Mouse (Mus musculus): ENCODE data around the gene Btnl6. TPM values are rescaled to one million over a fixed set of nuclear protein-coding genes. Genes with fewer than 3 reads are reported as not detected.
"Not testable (repeated sequence)": the region's sequence is repeated elsewhere in the genome, so short reads cannot be mapped to it uniquely, and the experiment has no call there.

The Btnl6 gene
- total RNA-seq (2021) = not detected

DNA sequence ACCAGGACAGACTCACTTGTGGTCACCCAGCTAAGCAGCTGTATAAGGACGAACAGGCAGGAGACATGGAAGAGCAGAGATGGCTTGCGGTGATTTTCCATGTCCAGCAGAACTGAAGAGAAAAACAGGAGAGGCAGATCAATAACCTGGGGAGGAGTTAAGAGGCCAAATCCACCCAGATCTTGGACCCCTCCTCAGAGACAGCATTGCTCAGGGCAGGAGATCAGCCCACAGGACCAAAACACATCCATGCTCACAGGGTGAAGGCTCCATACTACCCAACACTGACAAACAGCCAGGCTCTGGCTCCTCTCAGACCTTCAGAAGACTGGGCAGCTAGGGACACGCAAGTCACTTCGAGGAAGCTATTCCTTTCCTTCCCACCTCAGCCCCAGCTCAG, at the start of gene Btnl6:
TSS of gene Btnl6 (minus strand) at position 101 of the 400 bp plus-strand sequence.
- DNase-seq (ENCODE audit: extremely low spot score in 1 of 2, low spot score in 1 of 2) = no peak

GRCm38 (mm10) chr17:34564796-34565195, 47.6 kb upstream of the Btnl6 start:
- no peak for DNase-seq (ENCODE audit: extremely low spot score in 1 of 2, low spot score in 1 of 2)

DNA sequence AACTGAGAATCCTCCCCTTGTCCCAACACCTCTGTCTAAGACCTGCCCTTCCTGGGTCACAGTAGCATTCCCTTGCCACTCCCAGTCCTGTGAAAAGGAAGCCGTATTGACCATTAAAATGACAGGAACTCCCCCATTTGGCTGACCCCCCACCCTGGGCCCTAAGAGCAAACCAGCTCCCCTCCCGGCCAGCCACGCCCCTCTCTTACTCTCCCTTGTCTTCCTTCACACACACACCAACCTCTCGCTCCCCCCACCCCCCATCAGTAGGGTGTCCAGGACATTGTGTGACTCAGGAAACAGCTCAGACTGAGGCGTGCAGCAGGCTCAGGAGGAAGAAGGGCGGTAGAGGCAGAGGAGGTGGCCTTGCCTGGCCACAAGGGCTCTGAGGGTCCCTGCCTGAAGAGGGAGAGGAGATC, 46.9 kb upstream of the Btnl6 start, which contains the start of gene Notch4:
TSS of gene Notch4 (plus strand) at position 266 of the 419 bp plus-strand sequence.
- no peak for DNase-seq (ENCODE audit: extremely low spot score in 1 of 2, low spot score in 1 of 2)

- no peak for DNase-seq (ENCODE audit: extremely low spot score in 1 of 2, low spot score in 1 of 2)
These were observed 46.2 kb upstream of the Btnl6 start for GRCm38 (mm10) chr17:34563354-34563753.

GRCm38 (mm10) chr17:34562595-34562994, 45.4 kb upstream of the Btnl6 start:
- no peak for DNase-seq (ENCODE audit: extremely low spot score in 1 of 2, low spot score in 1 of 2)

DNA sequence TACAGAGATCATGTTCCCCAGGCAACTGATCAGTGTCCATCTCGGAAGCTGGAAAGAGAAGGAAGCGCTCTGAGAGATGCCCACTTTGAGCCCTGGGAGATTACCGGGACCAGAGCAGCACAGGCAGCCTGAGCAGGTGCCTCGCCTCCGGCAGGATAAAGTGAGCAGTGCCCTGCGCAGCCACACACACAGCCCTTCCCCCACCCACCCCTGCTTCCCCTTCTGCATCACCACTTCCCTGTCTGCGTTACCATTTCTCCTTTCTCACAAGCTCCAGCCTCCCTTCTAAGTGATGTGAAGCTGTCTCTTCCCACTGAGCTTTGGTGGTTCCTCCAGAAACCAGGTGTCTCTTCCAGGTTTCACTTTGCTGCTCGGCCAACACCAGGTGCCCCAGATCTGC, 44.0 kb upstream of the Btnl6 start:
- no peak for DNase-seq (ENCODE audit: extremely low spot score in 1 of 2, low spot score in 1 of 2)

DNA sequence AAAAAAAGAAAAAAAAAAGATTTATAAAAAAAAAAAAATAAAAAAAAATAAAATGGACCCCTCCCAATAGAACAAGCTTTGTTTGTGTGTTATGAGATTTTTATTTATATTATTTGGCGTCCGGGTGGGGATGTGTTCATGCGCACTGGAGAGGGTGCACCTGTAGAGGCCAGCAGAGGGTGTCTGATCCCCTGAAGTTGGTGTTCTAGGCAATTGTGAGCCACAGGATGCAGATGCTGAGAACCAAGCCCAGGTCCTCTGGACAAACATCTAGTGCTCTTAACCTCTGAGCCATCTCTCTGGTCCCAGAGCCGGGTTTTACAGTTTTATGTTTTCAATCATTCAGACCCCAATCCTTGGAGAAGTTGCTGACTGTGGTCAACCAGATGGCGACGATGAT, 43.3 kb upstream of the Btnl6 start:
- no peak for DNase-seq (ENCODE audit: extremely low spot score in 1 of 2, low spot score in 1 of 2)

DNA sequence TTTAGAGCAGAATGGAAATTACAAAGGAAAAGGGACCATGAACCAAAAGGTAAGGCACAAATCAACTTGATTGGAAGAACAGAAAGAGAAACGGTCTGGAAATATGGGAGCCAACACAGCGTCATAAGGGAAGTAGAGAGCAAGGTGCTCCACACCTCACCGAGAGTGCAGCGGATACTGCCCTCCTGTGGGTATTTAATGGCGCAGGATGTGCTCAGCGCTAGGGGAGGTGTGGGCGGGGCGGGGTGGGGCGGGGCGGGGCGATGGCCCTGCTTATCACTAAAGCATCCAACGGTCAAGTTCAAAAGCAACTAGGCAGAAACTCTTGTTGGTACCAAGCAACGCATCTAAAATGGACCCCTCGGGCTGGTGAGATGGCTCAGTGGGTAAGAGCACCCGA, 42.7 kb upstream of the Btnl6 start:
- DNase-seq (ENCODE audit: extremely low spot score in 1 of 2, low spot score in 1 of 2) = no peak

DNA sequence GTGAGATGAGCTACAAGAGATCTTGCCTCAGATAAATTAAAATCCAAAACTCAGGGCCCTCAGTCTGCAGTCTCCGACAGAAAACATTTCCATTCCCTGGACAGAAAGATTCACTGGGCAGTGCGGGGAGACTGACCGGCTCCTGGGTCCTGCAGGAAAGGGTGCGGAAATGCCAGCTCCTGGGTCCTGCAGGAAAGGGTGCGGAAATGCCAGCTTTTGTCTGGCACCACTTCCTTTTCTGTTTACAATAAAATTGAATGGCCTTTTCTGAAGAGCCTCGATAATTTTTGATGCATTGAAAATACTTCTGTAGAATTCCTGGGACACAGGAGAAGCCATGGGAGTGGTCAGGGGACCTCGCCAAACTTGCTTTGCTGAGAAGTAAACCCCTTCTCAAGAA, 42.0 kb upstream of the Btnl6 start:
- DNase-seq (ENCODE audit: extremely low spot score in 1 of 2, low spot score in 1 of 2) = no peak

DNA sequence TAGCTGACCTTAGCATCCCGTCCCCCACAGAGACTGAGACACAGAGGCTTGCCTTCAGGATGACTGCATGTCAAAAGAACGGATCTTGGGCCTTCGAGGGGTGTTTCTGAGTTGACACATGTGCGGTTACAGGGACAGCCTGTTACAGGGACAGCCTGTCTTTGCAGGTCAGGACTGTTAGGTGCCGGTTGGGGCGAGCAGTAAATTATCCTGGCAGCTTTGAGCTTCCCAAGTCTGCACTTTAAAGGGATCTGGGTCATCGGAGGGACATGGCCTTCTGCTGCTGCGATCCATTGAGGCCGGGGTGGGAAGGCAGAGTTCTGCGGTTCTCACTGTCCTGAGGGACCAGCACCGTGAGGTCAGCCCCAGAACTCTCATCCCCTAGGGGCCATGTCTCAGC, 40.3 kb upstream of the Btnl6 start:
- no peak for DNase-seq (ENCODE audit: extremely low spot score in 1 of 2, low spot score in 1 of 2)

DNA sequence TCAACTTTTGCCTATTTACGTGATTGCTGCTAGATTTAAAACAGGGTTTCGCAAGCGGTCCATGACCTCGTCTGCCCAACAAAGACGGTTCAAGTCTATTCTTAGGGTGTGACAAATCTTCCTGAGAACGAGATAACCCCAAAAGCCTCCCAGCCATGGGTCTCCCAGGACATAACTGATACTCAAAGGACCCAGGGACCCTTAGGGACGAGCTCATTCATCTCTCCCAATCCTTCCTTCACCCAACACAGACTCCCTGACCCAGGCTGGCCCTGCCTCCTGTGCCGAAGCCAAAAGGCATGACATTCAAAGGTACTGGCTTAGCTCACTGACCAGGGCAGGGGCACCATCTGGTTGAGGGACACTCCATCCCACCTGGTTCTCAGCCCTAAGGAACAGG, 39.3 kb upstream of the Btnl6 start:
- DNase-seq (ENCODE audit: extremely low spot score in 1 of 2, low spot score in 1 of 2) = no peak

GRCm38 (mm10) chr17:34555483-34555882, 38.3 kb upstream of the Btnl6 start:
- peak; percentile 62 to 89 for DNase-seq (ENCODE audit: extremely low spot score in 1 of 2, low spot score in 1 of 2)

GRCm38 (mm10) chr17:34549843-34550242, 32.7 kb upstream of the Btnl6 start:
- no peak for DNase-seq (ENCODE audit: extremely low spot score in 1 of 2, low spot score in 1 of 2)

GRCm38 (mm10) chr17:34549156-34549555, 32.0 kb upstream of the Btnl6 start:
- no peak for DNase-seq (ENCODE audit: extremely low spot score in 1 of 2, low spot score in 1 of 2)

DNA sequence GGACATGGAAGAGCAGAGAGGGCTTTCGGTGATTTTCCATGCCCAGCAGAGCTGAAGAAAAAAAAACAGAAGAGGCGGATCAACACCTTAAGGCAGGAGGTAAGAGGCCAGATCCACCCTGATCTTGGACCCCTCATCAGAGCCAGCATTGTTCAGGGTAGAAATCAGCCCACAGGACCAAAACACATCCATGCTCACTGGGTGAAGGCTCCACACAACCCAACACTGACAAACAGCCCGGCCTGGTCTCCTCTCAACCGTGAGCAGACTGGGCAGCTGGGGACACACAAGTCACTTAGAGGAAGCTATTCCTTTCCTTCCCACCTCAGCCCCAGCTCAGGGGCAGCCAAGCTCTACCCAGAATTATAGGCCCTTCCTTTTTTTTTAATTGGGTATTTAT, 30.4 kb upstream of the Btnl6 start:
- no peak for DNase-seq (ENCODE audit: extremely low spot score in 1 of 2, low spot score in 1 of 2)

DNA sequence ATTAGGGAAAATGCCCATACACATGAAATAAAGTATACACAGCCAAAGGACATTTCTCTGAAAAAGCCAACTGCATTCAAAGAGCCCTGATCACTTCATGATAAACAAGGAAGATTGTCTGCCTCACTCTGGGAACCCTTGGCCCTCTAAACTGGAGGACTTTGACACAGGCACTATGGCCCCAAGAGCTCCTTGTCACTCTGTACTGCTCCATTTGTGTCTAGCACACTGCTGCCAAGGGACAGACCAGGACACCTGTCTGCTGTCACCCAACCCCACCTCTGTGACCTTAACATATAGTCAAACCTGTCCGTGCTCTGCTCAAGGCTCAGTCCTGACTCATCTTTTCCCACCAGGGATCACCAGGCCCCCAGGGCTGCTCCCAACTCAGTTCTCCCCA, 29.6 kb upstream of the Btnl6 start:
- no peak for DNase-seq (ENCODE audit: extremely low spot score in 1 of 2, low spot score in 1 of 2)

DNA sequence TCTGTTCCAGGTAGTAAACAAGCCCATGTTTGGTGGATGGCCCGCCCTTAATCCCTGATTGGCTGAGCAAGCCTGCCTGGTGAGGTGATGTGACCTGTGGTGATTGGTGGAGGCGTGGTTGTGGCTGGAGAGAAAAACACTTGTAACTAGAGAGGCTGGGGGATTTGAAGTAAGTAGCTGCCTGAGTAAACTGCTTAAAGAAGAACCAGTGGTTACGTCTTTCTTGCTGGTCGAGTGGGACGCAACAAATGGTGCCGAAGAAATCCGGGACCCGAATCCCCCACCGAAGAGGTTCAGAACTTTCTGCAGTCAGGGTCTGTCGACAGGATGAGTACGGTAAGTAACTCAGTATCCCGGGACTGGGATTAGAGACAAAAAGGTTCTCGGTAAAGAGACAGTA, 26.4 kb upstream of the Btnl6 start:
- not testable (repeated sequence) for DNase-seq (ENCODE audit: extremely low spot score in 1 of 2, low spot score in 1 of 2)

GRCm38 (mm10) chr17:34532671-34533070, 15.5 kb upstream of the Btnl6 start:
- no peak for DNase-seq (ENCODE audit: extremely low spot score in 1 of 2, low spot score in 1 of 2)

- no peak for DNase-seq (ENCODE audit: extremely low spot score in 1 of 2, low spot score in 1 of 2)
These were observed 1.8 kb upstream of the Btnl6 start for GRCm38 (mm10) chr17:34519001-34519400.

DNA sequence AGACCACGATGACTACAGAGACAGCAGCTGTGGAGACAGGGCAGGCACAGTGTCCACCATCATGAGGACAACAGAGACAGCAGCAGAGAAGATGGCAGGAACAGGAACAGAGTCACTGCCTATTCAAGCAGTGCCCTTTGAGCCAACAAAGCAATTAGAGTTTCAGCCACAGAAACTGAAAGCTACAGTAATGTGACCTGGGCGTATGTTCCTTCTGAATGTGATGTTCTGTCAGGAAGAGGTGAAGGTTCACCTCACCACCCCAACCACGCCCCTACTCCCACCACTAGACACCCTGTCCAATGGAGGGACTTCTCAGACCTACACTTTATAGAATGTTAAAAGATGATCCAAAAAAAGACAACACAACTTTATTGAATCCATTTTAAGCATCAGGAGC, 1.4 kb upstream of the Btnl6 start:
- not testable (repeated sequence) for DNase-seq (ENCODE audit: extremely low spot score in 1 of 2, low spot score in 1 of 2)

GRCm38 (mm10) chr17:34517795-34518194, 643 bp upstream of the Btnl6 start:
- DNase-seq (ENCODE audit: extremely low spot score in 1 of 2, low spot score in 1 of 2) = no peak

GRCm38 (mm10) chr17:34516514-34516913, 638 bp downstream of the Btnl6 start:
- no peak for DNase-seq (ENCODE audit: extremely low spot score in 1 of 2, low spot score in 1 of 2)

DNA sequence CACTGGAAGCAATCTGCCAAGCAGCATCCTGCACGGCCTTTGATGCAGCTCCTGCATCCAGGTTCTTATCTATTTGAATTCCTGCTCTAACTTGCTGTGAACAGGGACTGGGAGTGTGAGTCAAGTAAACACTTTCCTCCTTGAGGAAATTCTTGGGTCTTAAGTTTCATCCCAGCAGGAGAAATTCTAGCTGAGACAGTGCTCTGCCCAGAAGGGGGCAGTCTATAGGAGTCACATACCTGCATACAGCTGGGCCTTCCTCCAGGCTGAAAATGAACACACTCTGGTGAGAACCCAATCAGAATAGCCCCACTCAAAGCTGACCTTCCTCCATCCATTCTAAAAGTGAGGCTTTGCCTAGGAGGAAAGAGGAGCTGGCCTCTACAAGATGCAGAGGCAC, 5.4 kb downstream of the Btnl6 start:
- not testable (repeated sequence) for DNase-seq (ENCODE audit: extremely low spot score in 1 of 2, low spot score in 1 of 2)
